Mouse (Mus musculus) cerebellum, adult (tissue): ENCODE measurements around the gene Tbcel.

Experiments used
- ATAC-seq: cut with Nextera tagmentation; 2 replicates; pipeline ENCODE4 v1.9.2; 2017; ENCODE audit warnings: mild to moderate bottlenecking, moderate library complexity, mixed read lengths; ENCODE audit not compliant: insufficient number of reproducible peaks, low FRiP score, low TSS enrichment

Gene Tbcel

GRCm38 (mm10) chr9:42488071-42488470 lies 19.5 kb downstream of the Tbcel start:
- no peak for ATAC-seq

- no peak for ATAC-seq
These were observed 20.7 kb downstream of the Tbcel start for GRCm38 (mm10) chr9:42486913-42487312.

GRCm38 (mm10) chr9:42484667-42485066 lies 22.9 kb downstream of the Tbcel start:
- no peak for ATAC-seq

GRCm38 (mm10) chr9:42482944-42483343 lies 24.7 kb downstream of the Tbcel start:
- no peak for ATAC-seq

GRCm38 (mm10) chr9:42476166-42476565 lies 31.4 kb downstream of the Tbcel start:
- no peak for ATAC-seq

- ATAC-seq: no peak
These were observed 33.4 kb downstream of the Tbcel start for GRCm38 (mm10) chr9:42474244-42474643.

GRCm38 (mm10) chr9:42471921-42472747 lies 35.5 kb downstream of the Tbcel start:
- peak; percentile 92 for ATAC-seq

GRCm38 (mm10) chr9:42471214-42471613 lies 36.4 kb downstream of the Tbcel start:
- ATAC-seq: no peak

GRCm38 (mm10) chr9:42469323-42469722 lies 38.3 kb downstream of the Tbcel start:
- ATAC-seq: no peak

- ATAC-seq: no peak
These were observed 39.2 kb downstream of the Tbcel start for GRCm38 (mm10) chr9:42468360-42468759.

- no peak for ATAC-seq
These were observed 40.3 kb downstream of the Tbcel start for GRCm38 (mm10) chr9:42467116-42467815.

- ATAC-seq: no peak
These were observed 41.9 kb downstream of the Tbcel start for GRCm38 (mm10) chr9:42465661-42466091.

- ATAC-seq: no peak
These were observed 43.4 kb downstream of the Tbcel start for GRCm38 (mm10) chr9:42464181-42464580.

- no peak for ATAC-seq
These were observed 44.2 kb downstream of the Tbcel start for GRCm38 (mm10) chr9:42463220-42463989.

GRCm38 (mm10) chr9:42462585-42463219 lies 44.9 kb downstream of the Tbcel start:
- ATAC-seq: no peak

- ATAC-seq: no peak
These were observed 46.1 kb downstream of the Tbcel start for GRCm38 (mm10) chr9:42461390-42462108.

GRCm38 (mm10) chr9:42460353-42460752 lies 47.3 kb downstream of the Tbcel start:
- no peak for ATAC-seq

- 0 out of 2 replicates have a peak, but pooled peaks have one; percentile 52 for ATAC-seq
These were observed 47.9 kb downstream of the Tbcel start for GRCm38 (mm10) chr9:42459736-42460135.

GRCm38 (mm10) chr9:42458741-42459515 lies 48.7 kb downstream of the Tbcel start:
- ATAC-seq: no peak
